In genomic region chr13:83573327-83573726, GRCm38 (mm10) we compare ENCODE assay signal across 11 mouse cellular contexts.
A peak's percentile ranks its signal among the peaks of the same experiment; 100 is the strongest.
DNase-seq lines count a peak whose midpoint lies in the region; ATAC-seq and TF ChIP-seq lines count a peak whose summit lies in the region.
"Had no signal": no experiment of that assay in that cellular context is flagged by ENCODE, and none has a peak within 500 bp of the region (broad histone marks: within the 10 kb centered on the region; RNA-seq: fewer than 3 reads in every experiment).

No protein-coding gene starts in this region.

- ATAC-seq in heart, embryonic 12.5 days (ENCODE audit: insufficient number of reproducible peaks, low FRiP score): no peak; the same call in 1 of the 2 replicates
- ATAC-seq in hindbrain, embryonic 12.5 days (ENCODE audit: low FRiP score): no peak

- DNase-seq in adrenal gland, adult (ENCODE audit: inconsistent age in 2 of 2, low spot score in 1 of 2): peak; percentile 79 to 90
- no peak for DNase-seq in adrenal gland, postnatal 25 days
- DNase-seq in ovary, postnatal 36 days (ENCODE audit: low spot score): peak; percentile 16
- DNase-seq in ovary, postnatal 14 days (ENCODE audit: low spot score): no peak
- DNase-seq in MN1 (ENCODE audit: low spot score): no peak
- DNase-seq: cerebellum, adult 11 months; gastrocnemius, postnatal 25 days; kidney, adult 9 months had no signal

- WGBS in heart, embryonic 12.5 days: 21% methylated on average over 4 of the region's 4 CpGs
- 70% methylated on average over 4 of the region's 4 CpGs for WGBS in olfactory bulb, adult 2 months
- 41% methylated on average over 4 of the region's 4 CpGs for WGBS in hindbrain, embryonic 12.5 days

- H3K27me3 ChIP-seq in heart, embryonic 12.5 days (replicated peaks): no peaks in the 10 kb centered on the region
- no peaks in the 10 kb centered on the region for H3K27me3 ChIP-seq in hindbrain, embryonic 12.5 days

- peak overlapping the region; percentile 16; the same call in 1 of the 2 replicates for H3K4me2 ChIP-seq in heart, embryonic 12.5 days
- H3K4me2 ChIP-seq in hindbrain, embryonic 12.5 days (replicated peaks): no peak overlapping the region

- peaks cover 8% of the 10 kb centered on the region; the same call in 1 of the 2 replicates for H3K36me3 ChIP-seq in heart, embryonic 12.5 days
- no peaks in the 10 kb centered on the region for H3K36me3 ChIP-seq in hindbrain, embryonic 12.5 days

- H3K27ac ChIP-seq in heart, embryonic 12.5 days (ENCODE audit: poor library complexity, severe bottlenecking): peak overlapping the region; percentile 68
- 0 out of 2 replicates have a peak overlapping the region, but pooled peaks have one; percentile 44 for H3K27ac ChIP-seq in olfactory bulb, adult 2 months (ENCODE audit: insufficient read depth, low read depth, low read length)
- H3K27ac ChIP-seq in hindbrain, embryonic 12.5 days: no peak overlapping the region

- no peak overlapping the region for H3K9ac ChIP-seq in heart, embryonic 12.5 days
- H3K9ac ChIP-seq in hindbrain, embryonic 12.5 days: no peak overlapping the region

- no peak for TF ChIP-seq CTCF in olfactory bulb, adult 2 months (IDR thresholded peaks at IDR 0.05; ENCODE audit: insufficient read depth, low read depth, low read length)

- H3K4me1 ChIP-seq in heart, embryonic 12.5 days (replicated peaks): peaks cover 27% of the 10 kb centered on the region
- peaks cover 4% of the 10 kb centered on the region; the same call in 1 of the 2 replicates for H3K4me1 ChIP-seq in olfactory bulb, adult 2 months (ENCODE audit: control insufficient read depth, insufficient read depth, low read length)
- peaks cover 3% of the 10 kb centered on the region; the same call in 1 of the 2 replicates for H3K4me1 ChIP-seq in hindbrain, embryonic 12.5 days

- TF ChIP-seq POLR2A in olfactory bulb, adult 2 months (IDR thresholded peaks at IDR 0.05; ENCODE audit: insufficient read depth, low read depth, low read length): no peak

- H3K9me3 ChIP-seq in heart, embryonic 12.5 days (replicated peaks): no peaks in the 10 kb centered on the region
- H3K9me3 ChIP-seq in hindbrain, embryonic 12.5 days (replicated peaks): no peaks in the 10 kb centered on the region

- H3K4me3 ChIP-seq in heart, embryonic 12.5 days: no peak overlapping the region
- no peak overlapping the region for H3K4me3 ChIP-seq in olfactory bulb, adult 2 months (ENCODE audit: insufficient read depth, low read depth, low read length)
- H3K4me3 ChIP-seq in hindbrain, embryonic 12.5 days: no peak overlapping the region

Comparison
In these comparisons a context has a peak if more than half of its experiments do, and no peak if none do; other contexts are left out.
1. DNase-seq: peak in adrenal gland, adult (2 of 2) and ovary, postnatal 36 days (single experiment); none in adrenal gland, postnatal 25 days (single experiment), ovary, postnatal 14 days (single experiment) and MN1 (single experiment).